Mouse (Mus musculus) hindbrain, embryonic 16.5 days (tissue): Measurements from ENCODE around the gene Tmem207. TPM values are rescaled to one million over a fixed set of nuclear protein-coding genes. Genes with fewer than 3 reads are reported as not detected.

ENCODE experiments used
- ATAC-seq: fragments of 200-750 bp; cut with Nextera tagmentation; 2 replicates; pipeline ENCODE4 v1.8.0; 2017; ENCODE audit warnings: moderate TSS enrichment, moderate library complexity
- H3K27ac ChIP-seq: fragments of 300-500 bp; sonication (generic); 2 replicates; pipeline ENCODE4 v1.5.1; 2014; ENCODE audit warnings: low read depth, mild to moderate bottlenecking, control low read depth, low read length, moderate library complexity
- H3K27me3 ChIP-seq: fragments of 300-500 bp; sonication (generic); replicated peaks from 2 replicates; pipeline ENCODE4 v1.6.1; 2014; ENCODE audit warnings: low read length; ENCODE audit not compliant: control insufficient read depth, insufficient read depth
- H3K36me3 ChIP-seq: fragments of 300-500 bp; sonication (generic); 2 replicates; pipeline ENCODE4 v1.6.1; 2014; ENCODE audit warnings: mild to moderate bottlenecking, low read length, moderate library complexity, mixed read lengths; ENCODE audit not compliant: control insufficient read depth, insufficient read depth
- H3K4me1 ChIP-seq: fragments of 300-500 bp; sonication (generic); 2 replicates; pipeline ENCODE4 v1.6.1; 2014; ENCODE audit warnings: low read depth, low read length; ENCODE audit not compliant: control insufficient read depth, insufficient read depth
- H3K4me2 ChIP-seq: fragments of 300-500 bp; sonication (generic); 2 replicates; pipeline ENCODE4 v1.6.1; 2014; ENCODE audit warnings: mild to moderate bottlenecking, low read length, control low read depth, moderate library complexity
- H3K4me3 ChIP-seq: fragments of 300-500 bp; sonication (generic); 2 replicates; pipeline ENCODE4 v1.5.1; 2014; ENCODE audit warnings: mild to moderate bottlenecking, low read length, control low read depth, moderate library complexity
- H3K9ac ChIP-seq: fragments of 300-500 bp; sonication (generic); 2 replicates; pipeline ENCODE4 v1.6.1; 2014; ENCODE audit warnings: low read depth, mild to moderate bottlenecking, control low read depth, low read length, moderate library complexity
- H3K9me3 ChIP-seq: fragments of 300-500 bp; sonication (generic); 2 replicates; pipeline ENCODE4 v1.6.1; 2014; ENCODE audit warnings: mild to moderate bottlenecking, low read length, moderate library complexity; ENCODE audit not compliant: control insufficient read depth
- WGBS: fragments of 180-500 bp; shearing (Covaris S2); extraction: QIAGEN DNeasy Blood & Tissue Kit; methylation state at CpG from one replicate; pipeline ENCODE4 v1.1.7; 2014; 5-methylcytosine and 5-hydroxymethylcytosine counted together
- polyA plus RNA-seq: library from polyadenylated mRNA; unstranded; fragments of >200 nt; fragmentation: Nextera tagmentation; extraction: Ambion mirVana; gene quantifications from 2 replicates; pipeline ENCODE4 v1.2.1, GENCODE M21; 2015

Gene Tmem207
- polyA plus RNA-seq, 1 experiment from 2014 or later: not detected

DNA sequence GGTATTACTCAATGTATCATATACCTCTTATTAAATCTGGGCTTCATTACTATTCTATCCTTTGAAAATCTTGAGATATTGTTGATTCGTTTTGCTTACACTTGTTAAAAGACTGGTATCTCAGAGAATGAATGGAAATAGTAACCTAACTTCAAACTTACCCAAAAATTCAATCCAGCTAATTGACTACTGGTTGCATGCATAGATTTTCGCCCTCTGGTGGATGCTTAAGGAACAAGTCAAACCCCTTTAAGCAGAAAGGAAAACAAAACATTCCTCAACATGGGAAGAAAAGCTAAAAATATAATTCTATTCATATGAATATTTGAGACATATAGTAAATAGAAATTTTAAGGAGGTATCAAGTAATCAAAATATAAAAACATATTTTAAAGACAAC lies 30.8 kb downstream of the Tmem207 start:
- H3K4me2 ChIP-seq: no peak overlapping the region
- WGBS: 17% methylated on average over 2 of the region's 2 CpGs
- no peak overlapping the region for H3K9ac ChIP-seq

DNA sequence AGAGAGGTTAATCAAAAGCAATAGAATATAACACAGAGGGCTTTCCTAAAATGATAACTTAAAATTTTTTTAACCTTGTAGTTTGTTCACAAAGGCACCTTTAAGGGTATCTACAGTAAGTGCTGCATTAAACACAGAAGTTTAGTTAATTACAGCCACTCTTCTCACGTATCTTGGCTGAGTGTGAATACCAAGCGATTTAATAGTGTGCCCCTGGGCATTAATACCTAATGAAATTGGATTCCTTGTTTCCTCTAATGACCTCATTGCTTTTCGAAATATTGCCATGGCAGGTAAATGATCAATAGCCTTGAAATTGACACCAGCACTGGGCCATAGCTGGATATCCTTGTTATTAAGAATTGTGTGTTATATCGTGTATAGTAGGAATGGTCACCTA lies 55.3 kb downstream of the Tmem207 start:
- no peak overlapping the region for H3K27ac ChIP-seq
- WGBS: 73% methylated on average over 4 of the region's 4 CpGs
- H3K4me2 ChIP-seq: no peak overlapping the region
- no peak overlapping the region for H3K9ac ChIP-seq
- no peaks in the 10 kb centered on the region for H3K4me1 ChIP-seq
- ATAC-seq: no peak
- H3K9me3 ChIP-seq: no peaks in the 10 kb centered on the region
- H3K4me3 ChIP-seq: no peak overlapping the region
- no peaks in the 10 kb centered on the region for H3K36me3 ChIP-seq
- no peaks in the 10 kb centered on the region for H3K27me3 ChIP-seq

More for the DNA sequence above, 30.8 kb downstream of the Tmem207 start:
- Histone ChIP-seq H3K27me3 (no peaks in the 10 kb centered on the region), H3K9me3 (no peaks in the 10 kb centered on the region), H3K27ac (no peak overlapping the region), H3K4me3 (no peak overlapping the region), H3K36me3 (no peaks in the 10 kb centered on the region), H3K4me1 (no peaks in the 10 kb centered on the region)
- no peak for ATAC-seq

DNA sequence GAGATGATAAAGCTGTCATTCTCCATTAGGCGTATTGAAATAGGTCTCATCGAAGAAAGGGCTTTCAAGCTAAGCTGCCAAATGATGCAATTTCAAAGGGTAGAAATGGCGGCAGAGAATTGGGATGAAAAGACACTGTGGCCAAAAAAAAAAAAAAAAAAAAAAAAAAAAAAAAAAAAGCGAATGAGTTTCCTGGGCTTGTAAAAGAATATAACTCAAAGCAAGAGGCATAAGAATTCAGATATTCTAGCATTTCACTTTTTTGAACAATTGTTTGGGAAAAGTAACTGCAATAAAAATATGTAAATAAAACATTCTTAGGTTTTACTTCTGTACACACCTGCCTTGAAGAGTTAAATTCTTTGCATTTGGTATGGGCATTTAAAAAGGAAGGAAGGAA lies 60.0 kb downstream of the Tmem207 start:
- ATAC-seq: no peak

DNA sequence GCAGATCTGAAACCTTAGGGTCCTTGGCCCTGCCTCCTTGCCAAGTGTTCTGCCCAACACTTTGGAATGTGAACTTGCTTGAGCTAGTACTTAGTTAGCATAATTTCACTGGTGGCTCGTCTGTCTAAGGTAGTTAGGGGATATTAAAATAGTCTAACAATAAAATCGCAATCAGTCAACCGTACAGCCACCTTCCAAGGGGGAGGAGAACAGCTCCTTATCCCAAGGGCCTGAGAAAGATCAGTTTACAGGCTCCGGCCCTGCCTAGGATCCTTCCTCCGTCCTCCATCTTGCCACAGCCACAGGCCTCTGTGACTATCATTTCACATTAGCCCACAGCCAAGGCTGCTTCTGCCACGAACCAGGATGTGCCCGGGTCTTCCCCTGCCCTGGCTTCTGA lies 63.7 kb downstream of the Tmem207 start, which contains the start of gene Cldn16:
Gene Cldn16, plus strand, starts transcription at position 301 of the 400 bp plus-strand sequence.
- H3K27ac ChIP-seq: no peak within 1 kb of the TSS
- WGBS: 80% methylated on average over 7 of the region's 7 CpGs
- no peak within 1 kb of the TSS for H3K4me3 ChIP-seq
- H3K4me2 ChIP-seq: no peak within 1 kb of the TSS
- H3K4me1 ChIP-seq: no peaks in the 10 kb centered on the region
- no peak for ATAC-seq
- no peaks in the 10 kb centered on the region for H3K9me3 ChIP-seq
- H3K27me3 ChIP-seq: no peaks in the 10 kb centered on the region
- no peak within 1 kb of the TSS for H3K9ac ChIP-seq
- no peaks in the 10 kb centered on the region for H3K36me3 ChIP-seq

More for the DNA sequence above, 60.0 kb downstream of the Tmem207 start:
- H3K36me3 ChIP-seq: no peaks in the 10 kb centered on the region
- no peaks in the 10 kb centered on the region for H3K9me3 ChIP-seq
- 71% methylated on average over 4 of the region's 4 CpGs for WGBS
- no peak overlapping the region for H3K9ac ChIP-seq
- H3K27ac ChIP-seq: no peak overlapping the region
- no peak overlapping the region for H3K4me2 ChIP-seq
- no peaks in the 10 kb centered on the region for H3K27me3 ChIP-seq
- H3K4me1 ChIP-seq: no peaks in the 10 kb centered on the region
- H3K4me3 ChIP-seq: no peak overlapping the region

DNA sequence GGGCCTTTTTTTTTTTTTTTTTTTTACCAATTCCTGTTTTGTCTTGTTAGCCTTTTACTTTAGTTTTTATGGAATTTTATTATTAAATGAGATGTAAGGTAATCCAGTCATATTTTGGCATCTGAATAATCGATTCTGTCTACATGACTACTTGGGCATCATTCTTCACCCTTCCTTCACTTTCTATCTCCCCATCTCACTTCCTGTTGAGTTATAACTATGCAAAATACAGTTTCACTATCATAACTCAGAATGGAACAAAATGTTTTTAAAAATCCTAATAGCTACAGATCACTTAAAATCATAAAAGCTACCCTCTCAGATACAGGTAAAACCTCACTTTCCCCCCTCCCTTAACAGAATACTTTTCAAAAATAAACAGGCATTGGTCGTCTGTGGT lies 70.4 kb downstream of the Tmem207 start:
- no peaks in the 10 kb centered on the region for H3K36me3 ChIP-seq
- no peak overlapping the region for H3K27ac ChIP-seq
- no peak overlapping the region for H3K4me2 ChIP-seq
- 90% methylated on average over 2 of the region's 2 CpGs for WGBS
- H3K9me3 ChIP-seq: no peaks in the 10 kb centered on the region
- ATAC-seq: no peak
- H3K4me1 ChIP-seq: no peaks in the 10 kb centered on the region
- H3K27me3 ChIP-seq: no peaks in the 10 kb centered on the region
- H3K4me3 ChIP-seq: no peak overlapping the region
- no peak overlapping the region for H3K9ac ChIP-seq

DNA sequence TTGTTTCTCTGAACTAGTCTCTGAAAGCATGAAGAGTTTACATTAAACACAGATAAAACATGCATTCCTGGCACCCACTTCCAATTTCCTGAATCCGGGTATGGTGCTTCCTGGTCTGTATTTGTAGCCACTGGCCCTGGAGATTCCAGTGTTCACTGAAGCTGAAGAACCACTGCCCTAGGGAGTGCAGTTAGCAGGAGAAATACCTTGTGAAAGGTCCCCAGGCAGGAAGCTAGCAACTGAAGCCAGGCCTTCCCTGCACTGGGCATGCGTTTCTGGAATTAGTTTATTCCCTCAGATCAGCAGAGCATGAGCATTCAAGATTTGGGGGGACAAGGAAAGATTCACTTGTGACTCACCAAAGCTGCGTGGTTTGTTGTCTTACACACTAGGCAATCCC lies 72.4 kb downstream of the Tmem207 start:
- 59% methylated on average over 3 of the region's 3 CpGs for WGBS
- no peak overlapping the region for H3K9ac ChIP-seq
- H3K36me3 ChIP-seq: no peaks in the 10 kb centered on the region
- no peak for ATAC-seq
- no peak overlapping the region for H3K4me2 ChIP-seq
- H3K27me3 ChIP-seq: no peaks in the 10 kb centered on the region
- no peak overlapping the region for H3K27ac ChIP-seq
- H3K4me3 ChIP-seq: no peak overlapping the region
- no peaks in the 10 kb centered on the region for H3K9me3 ChIP-seq
- H3K4me1 ChIP-seq: no peaks in the 10 kb centered on the region

Other genes starting within 250 kb of the Tmem207 start
- gene Cldn1, start 154.9 kb downstream of the Tmem207 start, polyA plus RNA-seq: 10.4 and 11.4 TPM in 2 replicates
- gene Cldn16, start 63.6 kb downstream of the Tmem207 start, polyA plus RNA-seq: not detected in 2 replicates
- 13.0 and 13.6 TPM in 2 replicates for gene Il1rap, start 54.9 kb upstream of the Tmem207 start, polyA plus RNA-seq